Mouse (Mus musculus): Measurements from ENCODE around the gene OR5BS1P.
"Not testable (repeated sequence)": the region's sequence is repeated elsewhere in the genome, so short reads cannot be mapped to it uniquely, and the experiment has no call there.

Gene OR5BS1P

GRCm38 (mm10) chr15:98469596-98469995 is at the start of gene OR5BS1P:
OR5BS1P (plus strand) TSS chr15:98469896.
- no peak for DNase-seq

- DNase-seq, result no peak
Measured at GRCm38 (mm10) chr15:98420897-98421296, 48.8 kb upstream of the OR5BS1P start.

DNA sequence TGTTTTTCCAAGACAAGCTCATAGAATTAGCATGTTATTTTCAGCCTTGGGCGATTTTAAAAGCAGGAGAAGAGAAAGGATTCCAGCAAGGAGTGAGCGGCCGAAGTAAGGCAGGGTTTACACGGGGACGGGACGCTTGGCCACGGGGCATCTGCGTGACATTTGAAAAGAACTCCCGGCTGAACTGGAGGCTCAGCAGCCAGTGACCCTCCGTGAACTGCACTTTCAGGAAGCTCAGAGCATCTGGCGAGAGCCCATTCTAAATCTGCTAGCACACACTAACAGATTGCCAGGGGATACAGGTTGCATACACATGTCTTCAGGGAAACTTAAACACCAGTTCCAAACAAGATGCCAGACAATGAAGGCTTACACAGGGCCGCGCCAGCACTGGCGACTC is 45.4 kb upstream of the OR5BS1P start:
- DNase-seq, result no peak

GRCm38 (mm10) chr15:98424753-98425152 is 44.9 kb upstream of the OR5BS1P start:
- no peak for DNase-seq

- DNase-seq, result no peak
Measured at GRCm38 (mm10) chr15:98425188-98425587, 44.5 kb upstream of the OR5BS1P start.

GRCm38 (mm10) chr15:98430925-98431324 is 38.8 kb upstream of the OR5BS1P start, which contains the start of gene Olfr282:
Olfr282 (plus strand) TSS chr15:98431225.
- not testable (repeated sequence) for DNase-seq

GRCm38 (mm10) chr15:98444561-98444960 is 25.1 kb upstream of the OR5BS1P start:
- DNase-seq, result no peak

DNA sequence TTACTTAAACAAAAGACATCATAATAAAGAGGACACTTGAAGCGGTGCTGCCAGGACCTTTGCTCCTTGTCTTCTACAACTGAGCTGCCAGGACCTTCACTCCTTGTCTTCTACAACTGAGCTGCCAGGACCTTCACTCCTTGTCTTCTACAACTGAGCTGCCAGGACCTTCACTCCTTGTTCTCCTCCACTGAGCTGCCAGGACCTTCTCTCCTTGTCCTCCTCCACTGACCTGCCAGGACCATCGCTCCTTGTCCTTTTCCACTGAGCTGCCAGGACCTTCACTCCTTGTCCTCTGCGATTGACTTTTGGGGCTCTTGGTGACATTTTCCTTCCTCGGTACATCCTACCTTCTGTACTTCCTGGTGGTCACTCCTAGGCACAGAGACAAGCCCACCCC is 21.2 kb upstream of the OR5BS1P start:
- DNase-seq, result peak; percentile 65 to 74

GRCm38 (mm10) chr15:98452288-98452687 is 17.4 kb upstream of the OR5BS1P start, which contains the start of gene Olfr281:
Olfr281 (plus strand) TSS chr15:98452588.
- no peak for DNase-seq

- DNase-seq, result no peak
Measured at GRCm38 (mm10) chr15:98471539-98471938, 1.8 kb downstream of the OR5BS1P start.

DNA sequence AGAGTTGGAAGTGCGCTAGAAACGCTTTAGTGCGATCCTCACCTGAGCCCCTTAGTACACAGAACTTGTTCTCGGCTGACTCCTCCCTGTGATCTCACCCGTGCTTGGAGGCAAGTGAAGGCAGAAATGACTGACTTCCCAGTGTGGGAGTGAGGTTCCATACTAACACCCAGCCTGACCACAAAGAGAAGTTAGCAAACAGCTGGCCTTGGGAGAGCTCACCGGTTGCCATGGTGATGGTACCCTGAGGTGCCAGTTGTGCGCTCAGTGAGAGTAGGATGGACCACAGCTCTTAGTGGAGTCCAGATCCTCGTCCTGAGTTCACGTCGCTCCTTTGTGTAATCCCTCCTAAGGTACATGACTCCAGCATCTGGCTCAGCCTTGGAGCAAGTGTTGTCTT is 5.3 kb downstream of the OR5BS1P start:
- DNase-seq, result no peak

DNA sequence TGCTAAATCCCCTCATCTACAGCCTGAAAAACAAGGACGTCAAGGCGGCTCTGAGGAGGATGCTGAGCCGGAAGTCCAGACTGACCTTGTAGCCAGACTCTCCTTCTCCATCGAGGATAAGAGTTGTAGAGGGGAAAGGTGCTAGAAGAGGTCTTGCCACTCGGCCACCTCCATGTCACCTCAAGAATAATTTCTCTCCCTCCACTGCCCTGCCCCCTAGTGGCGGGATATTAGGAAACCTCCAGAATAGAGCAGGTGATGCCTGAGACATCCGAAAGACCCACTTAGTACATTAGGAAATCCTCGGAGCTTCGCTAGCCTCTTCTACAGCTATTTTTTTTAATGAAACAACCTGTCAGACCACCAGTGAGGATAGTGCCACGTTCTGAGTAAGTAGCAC is 5.7 kb downstream of the OR5BS1P start:
- peak; percentile 17 to 83 for DNase-seq

DNA sequence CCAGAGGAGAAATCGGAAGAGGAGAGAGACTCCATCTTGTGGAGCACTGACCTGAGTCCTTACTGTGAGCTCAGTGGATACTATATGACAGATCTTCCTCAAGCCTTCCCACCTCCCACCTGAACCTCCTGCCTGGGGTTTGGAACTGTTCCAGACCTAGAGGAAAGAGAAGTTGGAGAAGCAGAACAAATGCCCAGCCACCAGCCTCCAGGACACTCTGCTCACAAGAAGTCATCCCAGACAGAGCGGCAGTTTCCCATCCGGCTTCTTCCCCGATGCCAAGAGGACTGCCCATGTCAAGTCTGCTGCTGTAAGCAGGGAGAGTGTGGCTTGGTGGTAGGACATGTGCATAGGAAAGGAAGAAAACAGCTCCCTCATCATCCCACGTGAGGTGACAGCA is 6.6 kb downstream of the OR5BS1P start:
- DNase-seq, result no peak

- no peak for DNase-seq
Measured at GRCm38 (mm10) chr15:98479568-98480102, 9.9 kb downstream of the OR5BS1P start.

- peak in 1 of 2 experiments; percentile 25 for DNase-seq
Measured at GRCm38 (mm10) chr15:98482701-98483100, 13.0 kb downstream of the OR5BS1P start, which contains the start of gene Lalba. Lalba (minus strand) TSS chr15:98482721.

- peak; percentile 39 to 40 for DNase-seq
Measured at GRCm38 (mm10) chr15:98483907-98484886, 14.5 kb downstream of the OR5BS1P start.

DNA sequence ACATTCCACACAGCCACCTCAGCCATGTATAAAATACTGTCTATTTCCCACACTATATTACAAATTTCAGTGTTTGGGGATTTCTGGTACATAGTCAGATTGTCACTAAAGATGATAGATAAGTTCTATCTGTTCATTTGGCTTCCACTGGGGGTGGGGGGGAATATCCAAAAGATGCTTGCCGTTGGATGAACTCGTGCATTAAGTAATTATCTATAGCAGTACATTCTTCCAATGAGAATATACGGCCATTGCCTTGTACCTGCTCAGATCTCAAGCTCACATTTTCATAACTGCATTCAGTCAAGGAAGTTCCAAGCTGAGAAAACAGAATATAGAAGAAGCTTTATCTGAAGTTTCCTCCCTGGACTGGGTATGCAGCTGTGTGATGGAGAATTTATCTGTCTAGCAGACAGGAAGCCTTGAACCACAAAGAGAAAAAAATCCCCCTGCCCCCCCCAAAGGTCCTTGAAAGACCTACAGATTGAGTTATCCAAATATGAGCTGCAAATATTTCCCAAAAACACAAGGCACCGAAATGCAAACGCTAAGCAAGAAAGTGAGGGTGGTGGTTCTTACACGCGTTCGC is 16.8 kb downstream of the OR5BS1P start:
- no peak for DNase-seq

DNA sequence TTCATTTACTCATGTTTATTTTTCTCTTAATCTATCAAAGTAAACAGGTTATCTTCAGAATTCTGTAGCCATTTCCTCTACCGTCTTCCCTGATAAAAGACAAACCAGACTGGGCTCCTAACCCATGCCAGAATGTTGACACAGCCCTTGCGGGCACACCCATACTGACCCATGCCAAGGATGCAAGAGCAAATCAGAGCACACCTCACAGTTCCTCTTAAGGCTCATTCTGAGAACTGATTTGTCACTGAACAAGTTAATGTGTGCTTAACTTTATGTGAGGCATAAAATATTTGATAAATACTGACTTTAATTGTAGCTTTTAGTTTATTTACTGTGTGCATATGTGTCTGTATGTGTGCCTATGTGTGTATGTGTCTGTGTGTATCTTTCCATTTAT is 21.6 kb downstream of the OR5BS1P start:
- no peak for DNase-seq

GRCm38 (mm10) chr15:98492102-98492501 is 22.4 kb downstream of the OR5BS1P start, which contains the start of gene Olfr279:
Olfr279 (plus strand) TSS chr15:98492402.
- DNase-seq, result no peak

- DNase-seq, result no peak
Measured at GRCm38 (mm10) chr15:98497631-98498030, 27.9 kb downstream of the OR5BS1P start.

DNA sequence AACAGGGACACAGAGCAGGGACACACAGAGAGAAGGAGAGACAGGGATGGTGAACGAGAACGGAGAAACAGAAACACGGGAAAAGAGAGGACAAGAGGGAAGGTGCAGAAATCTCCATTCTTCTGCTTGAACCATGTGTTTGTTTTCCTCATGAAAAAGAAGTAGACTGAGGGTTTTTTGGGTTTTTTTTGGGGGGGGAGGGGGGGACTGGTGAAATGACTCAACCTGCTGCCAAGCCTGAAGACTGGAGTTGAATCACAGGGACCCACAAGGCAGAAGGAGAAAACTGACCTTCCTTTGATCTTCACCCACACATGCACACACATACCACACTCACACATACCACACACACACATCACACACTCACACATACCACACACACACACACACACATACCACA is 33.6 kb downstream of the OR5BS1P start:
- DNase-seq, result no peak

DNA sequence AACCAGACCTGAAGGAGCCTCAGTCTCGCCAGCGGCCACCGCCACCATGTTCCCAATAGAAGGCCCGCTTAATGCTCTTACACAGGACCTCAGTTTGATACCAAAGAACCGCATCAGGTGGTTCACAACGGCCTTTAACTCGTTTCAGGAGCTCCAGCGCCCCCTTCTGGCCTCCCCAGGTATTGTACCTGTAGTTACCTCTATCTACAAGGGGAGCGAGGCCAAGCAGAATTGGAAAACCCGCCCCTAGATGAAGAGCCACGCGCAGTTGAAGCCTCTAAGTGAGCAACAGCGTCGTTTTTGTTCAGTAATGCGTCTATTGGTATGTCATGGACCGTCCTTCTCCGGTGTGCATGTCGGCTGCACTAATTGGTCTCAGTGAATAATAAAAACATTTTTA is 34.8 kb downstream of the OR5BS1P start:
- peak; percentile 52 to 89 for DNase-seq

DNA sequence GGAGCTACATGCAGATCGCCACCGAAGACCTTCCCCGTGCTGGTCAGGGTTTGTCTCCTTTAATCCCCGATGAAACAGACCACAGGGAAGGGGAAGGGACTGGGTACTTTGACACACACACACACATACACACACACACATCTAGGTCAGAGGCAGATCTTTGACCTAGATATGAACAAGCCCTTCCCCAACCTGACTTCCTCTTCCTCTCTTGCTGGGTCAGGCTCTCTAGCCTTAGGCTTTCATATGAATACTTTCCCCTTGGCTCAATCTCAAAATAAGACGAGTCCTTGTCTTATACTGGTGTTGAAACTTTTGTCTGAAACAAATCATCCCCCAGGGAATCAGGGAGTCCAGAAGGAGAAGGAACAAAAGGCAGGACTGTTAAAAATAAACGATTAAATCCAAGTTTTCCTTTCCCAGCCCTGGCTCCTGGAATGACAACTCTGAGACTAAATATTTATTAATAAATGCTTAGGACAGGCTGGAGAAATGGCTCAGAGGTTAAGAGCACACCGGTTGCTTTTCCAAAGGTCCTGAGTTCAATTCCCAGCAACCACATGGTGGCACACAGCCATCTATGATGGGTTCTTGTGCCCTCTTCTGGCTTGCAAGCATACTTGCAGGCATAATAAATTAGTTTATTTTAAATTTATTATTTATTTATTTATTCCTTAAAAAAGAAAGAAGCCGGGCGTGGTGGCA is 36.7 kb downstream of the OR5BS1P start:
- DNase-seq, result peak; percentile 26 to 44
